Mouse (Mus musculus) neural tube, embryonic 14.5 days (tissue): ENCODE measurements around the gene Neb. TPM values are rescaled to one million over a fixed set of nuclear protein-coding genes. Genes with fewer than 3 reads are reported as not detected.

ENCODE experiments used
- ATAC-seq: fragments of 200-750 bp; cut with Nextera tagmentation; 2 replicates; pipeline ENCODE4 v1.8.0; 2017; ENCODE audit warnings: low read depth, mild to moderate bottlenecking, moderate TSS enrichment, moderate library complexity
- H3K27ac ChIP-seq: fragments of 300-500 bp; sonication (generic); 2 replicates; pipeline ENCODE4 v1.5.1; 2014; ENCODE audit warnings: low read depth, mild to moderate bottlenecking, control low read depth, low read length, moderate library complexity, mixed read lengths
- H3K27me3 ChIP-seq: fragments of 300-500 bp; sonication (generic); 2 replicates; pipeline ENCODE4 v1.6.1; 2014; ENCODE audit warnings: low read length; ENCODE audit not compliant: control insufficient read depth, insufficient read depth
- H3K36me3 ChIP-seq: fragments of 300-500 bp; sonication (generic); 2 replicates; pipeline ENCODE4 v1.6.1; 2014; ENCODE audit warnings: low read length, mixed read lengths; ENCODE audit not compliant: control insufficient read depth, insufficient read depth
- H3K4me1 ChIP-seq: fragments of 300-500 bp; sonication (generic); 2 replicates; pipeline ENCODE4 v1.6.1; 2014; ENCODE audit warnings: low read length; ENCODE audit not compliant: control insufficient read depth, insufficient read depth
- H3K4me2 ChIP-seq: fragments of 300-500 bp; sonication (generic); 2 replicates; pipeline ENCODE4 v1.6.1; 2014; ENCODE audit warnings: mild to moderate bottlenecking, low read depth, low read length, control low read depth
- H3K4me3 ChIP-seq: fragments of 300-500 bp; sonication (generic); 2 replicates; pipeline ENCODE4 v1.5.1; 2014; ENCODE audit warnings: low read depth, low read length, control low read depth, mixed read lengths
- H3K9ac ChIP-seq: fragments of 300-500 bp; sonication (generic); replicated peaks from 2 replicates; pipeline ENCODE4 v1.6.1; 2014; ENCODE audit warnings: low read depth, mild to moderate bottlenecking, control low read depth, low read length, mixed read lengths
- H3K9me3 ChIP-seq: fragments of 300-500 bp; sonication (generic); 2 replicates; pipeline ENCODE4 v1.6.1; 2016; ENCODE audit warnings: low read length; ENCODE audit not compliant: control insufficient read depth
- WGBS: fragments of 180-500 bp; shearing (Covaris S2); extraction: QIAGEN DNeasy Blood & Tissue Kit; methylation state at CpG from one replicate; pipeline ENCODE4 v1.1.7; 2014; 5-methylcytosine and 5-hydroxymethylcytosine counted together
- polyA plus RNA-seq: library from polyadenylated mRNA; unstranded; fragments of >200 nt; fragmentation: Nextera tagmentation; extraction: Ambion mirVana; gene quantifications from 2 replicates; pipeline ENCODE4 v1.2.1, GENCODE M21; 2014

The Neb gene
- polyA plus RNA-seq, 1 experiment from 2014 or later, result 1.9 TPM

GRCm38 (mm10) chr2:52367665-52368064 is 10.6 kb downstream of the Neb start:
- Histone ChIP-seq H3K9ac (no peak overlapping the region), H3K9me3 (no peaks in the 10 kb centered on the region)
- 92% methylated on average over 5 of the region's 5 CpGs for WGBS

GRCm38 (mm10) chr2:52367248-52367647 is 11.0 kb downstream of the Neb start:
- no peak for ATAC-seq
- no peak overlapping the region for H3K4me3 ChIP-seq
- H3K36me3 ChIP-seq, result no peaks in the 10 kb centered on the region
- H3K4me2 ChIP-seq, result no peak overlapping the region
- WGBS, result 81% methylated on average over 13 of the region's 13 CpGs
- H3K4me1 ChIP-seq, result no peaks in the 10 kb centered on the region
- no peaks in the 10 kb centered on the region for H3K9me3 ChIP-seq
- H3K9ac ChIP-seq, result no peak overlapping the region
- no peaks in the 10 kb centered on the region for H3K27me3 ChIP-seq
- H3K27ac ChIP-seq, result no peak overlapping the region

More at GRCm38 (mm10) chr2:52367665-52368064, 10.6 kb downstream of the Neb start:
- Histone ChIP-seq H3K36me3 (no peaks in the 10 kb centered on the region), H3K4me1 (no peaks in the 10 kb centered on the region), H3K27ac (no peak overlapping the region), H3K4me3 (no peak overlapping the region), H3K4me2 (no peak overlapping the region), H3K27me3 (no peaks in the 10 kb centered on the region)
- no peak for ATAC-seq

- no peak overlapping the region for H3K4me3 ChIP-seq
- no peaks in the 10 kb centered on the region for H3K9me3 ChIP-seq
- H3K4me1 ChIP-seq, result no peaks in the 10 kb centered on the region
- ATAC-seq, result no peak
- H3K27me3 ChIP-seq, result no peaks in the 10 kb centered on the region
- no peaks in the 10 kb centered on the region for H3K36me3 ChIP-seq
- H3K4me2 ChIP-seq, result no peak overlapping the region
- H3K27ac ChIP-seq, result no peak overlapping the region
- no peak overlapping the region for H3K9ac ChIP-seq
- 96% methylated on average over 9 of the region's 9 CpGs for whole genome bisulfite sequencing
Observed at GRCm38 (mm10) chr2:52361086-52361485, 17.2 kb downstream of the Neb start.

GRCm38 (mm10) chr2:52359722-52360121 is 18.6 kb downstream of the Neb start:
- H3K9ac ChIP-seq, result no peak overlapping the region
- H3K9me3 ChIP-seq, result no peaks in the 10 kb centered on the region
- ATAC-seq, result peak; percentile 87
- H3K4me1 ChIP-seq, result no peaks in the 10 kb centered on the region
- H3K4me3 ChIP-seq, result no peak overlapping the region
- no peaks in the 10 kb centered on the region for H3K36me3 ChIP-seq
- WGBS, result 38% methylated on average over 1 of the region's 1 CpGs
- H3K4me2 ChIP-seq, result no peak overlapping the region
- H3K27ac ChIP-seq, result peak overlapping the region; percentile 8; the same call in 1 of the 2 replicates
- H3K27me3 ChIP-seq, result no peaks in the 10 kb centered on the region

GRCm38 (mm10) chr2:52358156-52358555 is 20.1 kb downstream of the Neb start:
- WGBS, result 83% methylated on average over 5 of the region's 5 CpGs
- Histone ChIP-seq H3K4me1 (no peaks in the 10 kb centered on the region), H3K27me3 (no peaks in the 10 kb centered on the region), H3K4me3 (no peak overlapping the region), H3K9me3 (no peaks in the 10 kb centered on the region), H3K36me3 (no peaks in the 10 kb centered on the region), H3K4me2 (no peak overlapping the region), H3K9ac (no peak overlapping the region), H3K27ac (no peak overlapping the region)
- no peak for ATAC-seq

GRCm38 (mm10) chr2:52351029-52351428 is 27.2 kb downstream of the Neb start:
- Histone ChIP-seq H3K9me3 (no peaks in the 10 kb centered on the region), H3K4me2 (no peak overlapping the region), H3K4me1 (no peaks in the 10 kb centered on the region), H3K4me3 (no peak overlapping the region), H3K27me3 (no peaks in the 10 kb centered on the region), H3K27ac (no peak overlapping the region), H3K36me3 (no peaks in the 10 kb centered on the region), H3K9ac (no peak overlapping the region)
- 97% methylated on average over 1 of the region's 1 CpGs for WGBS
- no peak for ATAC-seq

- H3K4me3 ChIP-seq, result no peak overlapping the region
- H3K9ac ChIP-seq, result no peak overlapping the region
- 81% methylated on average over 7 of the region's 7 CpGs for WGBS
- H3K27ac ChIP-seq, result no peak overlapping the region
- H3K4me2 ChIP-seq, result no peak overlapping the region
- no peaks in the 10 kb centered on the region for H3K4me1 ChIP-seq
- H3K9me3 ChIP-seq, result no peaks in the 10 kb centered on the region
- H3K27me3 ChIP-seq, result no peaks in the 10 kb centered on the region
- H3K36me3 ChIP-seq, result no peaks in the 10 kb centered on the region
- no peak for ATAC-seq
Observed at GRCm38 (mm10) chr2:52340990-52341389, 37.3 kb downstream of the Neb start.

GRCm38 (mm10) chr2:52335556-52335955 is 42.7 kb downstream of the Neb start:
- H3K4me2 ChIP-seq, result no peak overlapping the region
- no peak overlapping the region for H3K27ac ChIP-seq
- H3K36me3 ChIP-seq, result no peaks in the 10 kb centered on the region
- H3K27me3 ChIP-seq, result no peaks in the 10 kb centered on the region
- no peaks in the 10 kb centered on the region for H3K4me1 ChIP-seq
- H3K9ac ChIP-seq, result no peak overlapping the region
- no peaks in the 10 kb centered on the region for H3K9me3 ChIP-seq
- 89% methylated on average over 13 of the region's 13 CpGs for whole genome bisulfite sequencing
- no peak for ATAC-seq
- H3K4me3 ChIP-seq, result no peak overlapping the region

GRCm38 (mm10) chr2:52335087-52335486 is 43.2 kb downstream of the Neb start:
- H3K9me3 ChIP-seq, result no peaks in the 10 kb centered on the region
- H3K4me2 ChIP-seq, result no peak overlapping the region
- WGBS, result 91% methylated on average over 8 of the region's 8 CpGs
- no peak overlapping the region for H3K9ac ChIP-seq
- ATAC-seq, result no peak
- H3K27ac ChIP-seq, result no peak overlapping the region
- H3K27me3 ChIP-seq, result no peaks in the 10 kb centered on the region
- no peaks in the 10 kb centered on the region for H3K36me3 ChIP-seq
- no peaks in the 10 kb centered on the region for H3K4me1 ChIP-seq
- H3K4me3 ChIP-seq, result no peak overlapping the region

- Histone ChIP-seq H3K27ac (no peak overlapping the region), H3K4me3 (no peak overlapping the region), H3K27me3 (no peaks in the 10 kb centered on the region), H3K36me3 (no peaks in the 10 kb centered on the region), H3K9ac (no peak overlapping the region), H3K4me1 (no peaks in the 10 kb centered on the region), H3K9me3 (no peaks in the 10 kb centered on the region), H3K4me2 (no peak overlapping the region)
- 56% methylated on average over 2 of the region's 2 CpGs for WGBS
- no peak for ATAC-seq
Observed at GRCm38 (mm10) chr2:52333535-52333934, 44.7 kb downstream of the Neb start.
